ENCODE assay signal across 10 mouse cellular contexts in genomic region chr12:111284532-111284931, GRCm38 (mm10). TPM values are rescaled to one million over a fixed set of nuclear protein-coding genes. Genes with fewer than 3 reads are reported as not detected.
A peak's percentile ranks its signal among the peaks of the same experiment; 100 is the strongest.
DNase-seq lines count a peak whose midpoint lies in the region; ATAC-seq lines count a peak whose summit lies in the region.
"Had no signal": no experiment of that assay in that cellular context is flagged by ENCODE, and none has a peak within 500 bp of the region (broad histone marks: within the 10 kb centered on the region; RNA-seq: fewer than 3 reads in every experiment).

No protein-coding gene starts in this region.

- no peaks in the 10 kb centered on the region for H3K36me3 ChIP-seq in embryonic facial prominence, embryonic 12.5 days
- no peaks in the 10 kb centered on the region for H3K36me3 ChIP-seq in intestine, embryonic 15.5 days
- H3K36me3 ChIP-seq in neural tube, embryonic 13.5 days: no peaks in the 10 kb centered on the region

- H3K9me3 ChIP-seq in embryonic facial prominence, embryonic 12.5 days: no peaks in the 10 kb centered on the region
- H3K9me3 ChIP-seq in intestine, embryonic 15.5 days: no peaks in the 10 kb centered on the region
- no peaks in the 10 kb centered on the region for H3K9me3 ChIP-seq in neural tube, embryonic 13.5 days

- no peaks in the 10 kb centered on the region for H3K27me3 ChIP-seq in embryonic facial prominence, embryonic 12.5 days
- H3K27me3 ChIP-seq in intestine, embryonic 15.5 days (replicated peaks): no peaks in the 10 kb centered on the region
- H3K27me3 ChIP-seq in neural tube, embryonic 13.5 days: no peaks in the 10 kb centered on the region

- peaks cover 17% of the 10 kb centered on the region for H3K4me1 ChIP-seq in embryonic facial prominence, embryonic 12.5 days
- peaks cover 10% of the 10 kb centered on the region for H3K4me1 ChIP-seq in intestine, embryonic 15.5 days (replicated peaks)
- H3K4me1 ChIP-seq in neural tube, embryonic 13.5 days (replicated peaks): peaks cover 16% of the 10 kb centered on the region

- peak overlapping the region; percentile 15 for H3K4me3 ChIP-seq in embryonic facial prominence, embryonic 12.5 days
- no peak overlapping the region for H3K4me3 ChIP-seq in intestine, embryonic 15.5 days (replicated peaks)
- H3K4me3 ChIP-seq in neural tube, embryonic 13.5 days: no peak overlapping the region

- no peak overlapping the region for H3K27ac ChIP-seq in embryonic facial prominence, embryonic 12.5 days
- no peak overlapping the region for H3K27ac ChIP-seq in intestine, embryonic 15.5 days
- no peak overlapping the region for H3K27ac ChIP-seq in neural tube, embryonic 13.5 days (replicated peaks)

- peak overlapping the region; percentile 40 for H3K4me2 ChIP-seq in embryonic facial prominence, embryonic 12.5 days (replicated peaks)
- peak overlapping the region; percentile 39; the same call in 1 of the 2 replicates for H3K4me2 ChIP-seq in intestine, embryonic 15.5 days (replicated peaks)
- peak overlapping the region; percentile 23; the same call in 1 of the 2 replicates for H3K4me2 ChIP-seq in neural tube, embryonic 13.5 days

- no peak for ATAC-seq in embryonic facial prominence, embryonic 12.5 days (ENCODE audit: insufficient number of reproducible peaks, insufficient read depth, low FRiP score, low TSS enrichment)
- ATAC-seq in intestine, embryonic 15.5 days: peak; percentile 28; the same call in 1 of the 2 replicates
- ATAC-seq in neural tube, embryonic 13.5 days (ENCODE audit: low read depth): no peak

- no peak overlapping the region for H3K9ac ChIP-seq in embryonic facial prominence, embryonic 12.5 days
- H3K9ac ChIP-seq in intestine, embryonic 15.5 days: no peak overlapping the region
- no peak overlapping the region for H3K9ac ChIP-seq in neural tube, embryonic 13.5 days

- 19% methylated on average over 10 of the region's 10 CpGs for WGBS in embryonic facial prominence, embryonic 12.5 days
- WGBS in intestine, embryonic 15.5 days: 22% methylated on average over 10 of the region's 10 CpGs
- WGBS in neural tube, embryonic 13.5 days: 30% methylated on average over 10 of the region's 10 CpGs

- DNase-seq in kidney, postnatal 4 days: peak; percentile 41 to 53
- DNase-seq in kidney, adult 18-20 months: no peak
- DNase-seq in adrenal gland, postnatal 4 days (ENCODE audit: low spot score in 2 of 2): no peak
- no peak for DNase-seq in left cerebral cortex, adult 9 months (ENCODE audit: low spot score in 2 of 2)
- DNase-seq in cerebellum, adult 18-20 months: no peak
- DNase-seq: heart, adult 18-20 months; thymus, postnatal 4 days had no signal

RNA-seq across cellular contexts. Expression of gene Amn, which starts 13.6 kb away (rescaled TPM):
- 0.38 and 0.52 TPM in 2 replicates for polyA plus RNA-seq in embryonic facial prominence, embryonic 12.5 days (2016; fragmentation: Nextera tagmentation; extraction: Ambion mirVana)
- 127 and 149 TPM in 2 replicates for polyA plus RNA-seq in intestine, embryonic 15.5 days (2015; fragmentation: Nextera tagmentation; extraction: Ambion mirVana)
- polyA plus RNA-seq in neural tube, embryonic 13.5 days (2015; fragmentation: Nextera tagmentation; extraction: Ambion mirVana): 5.1 and 5.3 TPM in 2 replicates
- total RNA-seq in adrenal gland, postnatal 4 days (2021): 1 to 10 TPM in 1 of 2 experiments, under 1 TPM in 1; 0.85 to 9.9 TPM
- total RNA-seq: heart, adult 18-20 months had no signal

Comparison
In these comparisons a context has a peak if more than half of its experiments do, and no peak if none do; other contexts are left out.
1. DNase-seq: peak in kidney, postnatal 4 days (2 of 2); none in kidney, adult 18-20 months (single experiment), adrenal gland, postnatal 4 days (0 of 2), left cerebral cortex, adult 9 months (0 of 2) and cerebellum, adult 18-20 months (0 of 2).
2. RNA of gene Amn, which starts 13.6 kb away (polyA plus RNA-seq): 127 to 149 TPM in intestine, embryonic 15.5 days; 5.1 to 5.3 TPM in neural tube, embryonic 13.5 days and 0.38 to 0.52 TPM in embryonic facial prominence, embryonic 12.5 days; every median in the first group is over 10 times any median in the second.
3. Peak in every context shown above with its lines, with median percentiles within 50 percentile points of each other: H3K4me2 ChIP-seq.